Mouse (Mus musculus) kidney, embryonic 16.5 days (tissue): Measurements from ENCODE around the gene Fcna. TPM values are rescaled to one million over a fixed set of nuclear protein-coding genes. Genes with fewer than 3 reads are reported as not detected.

ENCODE experiments used
- ATAC-seq: fragments of 200-750 bp; cut with Nextera tagmentation; 2 replicates; pipeline ENCODE4 v1.8.0; 2017; ENCODE audit warnings: moderate TSS enrichment; ENCODE audit not compliant: low FRiP score, low TSS enrichment
- H3K27ac ChIP-seq: fragments of 300-500 bp; sonication (generic); 2 replicates; pipeline ENCODE4 v1.5.1; 2014; ENCODE audit warnings: low read length
- H3K27me3 ChIP-seq: fragments of 300-500 bp; sonication (generic); 2 replicates; pipeline ENCODE4 v1.6.1; 2014; ENCODE audit warnings: low read length, control low read depth, mixed read lengths; ENCODE audit not compliant: insufficient read depth
- H3K36me3 ChIP-seq: fragments of 300-500 bp; sonication (generic); 2 replicates; pipeline ENCODE4 v1.6.1; 2014; ENCODE audit warnings: low read length, control low read depth, mixed read lengths; ENCODE audit not compliant: insufficient read depth
- H3K4me1 ChIP-seq: fragments of 300-500 bp; sonication (generic); 2 replicates; pipeline ENCODE4 v1.6.1; 2014; ENCODE audit warnings: low read length, control low read depth, mixed read lengths; ENCODE audit not compliant: insufficient read depth
- H3K4me2 ChIP-seq: fragments of 300-500 bp; sonication (generic); replicated peaks from 2 replicates; pipeline ENCODE4 v1.6.1; 2014; ENCODE audit warnings: low read depth, low read length
- H3K4me3 ChIP-seq: fragments of 300-500 bp; sonication (generic); 2 replicates; pipeline ENCODE4 v1.5.1; 2014; ENCODE audit warnings: mild to moderate bottlenecking, low read length
- H3K9ac ChIP-seq: fragments of 300-500 bp; sonication (generic); replicated peaks from 2 replicates; pipeline ENCODE4 v1.6.1; 2014; ENCODE audit warnings: low read length
- H3K9me3 ChIP-seq: fragments of 300-500 bp; sonication (generic); 2 replicates; pipeline ENCODE4 v1.6.1; 2016; ENCODE audit warnings: low read length, control low read depth
- WGBS: fragments of 180-500 bp; shearing (Covaris S2); extraction: QIAGEN DNeasy Blood & Tissue Kit; methylation state at CpG from one replicate; pipeline ENCODE4 v1.1.7; 2014; 5-methylcytosine and 5-hydroxymethylcytosine counted together
- polyA plus RNA-seq: library from polyadenylated mRNA; unstranded; fragments of >200 nt; fragmentation: Nextera tagmentation; extraction: Ambion mirVana; gene quantifications from 2 replicates; pipeline ENCODE4 v1.2.1, GENCODE M21; 2015

Gene Fcna
- polyA plus RNA-seq, 1 experiment from 2014 or later = 3.2 TPM

- H3K4me1 ChIP-seq = no peaks in the 10 kb centered on the region
- no peaks in the 10 kb centered on the region for H3K36me3 ChIP-seq
- H3K27ac ChIP-seq = no peak overlapping the region
- H3K27me3 ChIP-seq = no peaks in the 10 kb centered on the region
- H3K4me2 ChIP-seq = no peak overlapping the region
- no peaks in the 10 kb centered on the region for H3K9me3 ChIP-seq
- no peak overlapping the region for H3K9ac ChIP-seq
- no peak for ATAC-seq
- WGBS = 44% methylated on average over 1 of the region's 1 CpGs
- no peak overlapping the region for H3K4me3 ChIP-seq
Observed at GRCm38 (mm10) chr2:25654502-25654901, 26.7 kb upstream of the Fcna start.

GRCm38 (mm10) chr2:25652902-25653301, 25.1 kb upstream of the Fcna start, which contains the start of gene Lcn8:
TSS of gene Lcn8 (plus strand) at chr2:25653120.
- H3K9ac ChIP-seq = no peak within 1 kb of the TSS
- no peak within 1 kb of the TSS for H3K27ac ChIP-seq
- H3K4me3 ChIP-seq = no peak within 1 kb of the TSS
- ATAC-seq = no peak
- H3K36me3 ChIP-seq = no peaks in the 10 kb centered on the region
- H3K9me3 ChIP-seq = no peaks in the 10 kb centered on the region
- no peaks in the 10 kb centered on the region for H3K27me3 ChIP-seq
- H3K4me1 ChIP-seq = no peaks in the 10 kb centered on the region
- 79% methylated on average over 2 of the region's 2 CpGs for WGBS
- no peak within 1 kb of the TSS for H3K4me2 ChIP-seq

GRCm38 (mm10) chr2:25639890-25640289, 12.1 kb upstream of the Fcna start:
- H3K4me2 ChIP-seq = no peak overlapping the region
- no peaks in the 10 kb centered on the region for H3K9me3 ChIP-seq
- no peak overlapping the region for H3K27ac ChIP-seq
- 24% methylated on average over 6 of the region's 6 CpGs for WGBS
- no peak overlapping the region for H3K4me3 ChIP-seq
- no peaks in the 10 kb centered on the region for H3K4me1 ChIP-seq
- H3K9ac ChIP-seq = no peak overlapping the region
- H3K36me3 ChIP-seq = no peaks in the 10 kb centered on the region
- H3K27me3 ChIP-seq = no peaks in the 10 kb centered on the region
- no peak for ATAC-seq

DNA sequence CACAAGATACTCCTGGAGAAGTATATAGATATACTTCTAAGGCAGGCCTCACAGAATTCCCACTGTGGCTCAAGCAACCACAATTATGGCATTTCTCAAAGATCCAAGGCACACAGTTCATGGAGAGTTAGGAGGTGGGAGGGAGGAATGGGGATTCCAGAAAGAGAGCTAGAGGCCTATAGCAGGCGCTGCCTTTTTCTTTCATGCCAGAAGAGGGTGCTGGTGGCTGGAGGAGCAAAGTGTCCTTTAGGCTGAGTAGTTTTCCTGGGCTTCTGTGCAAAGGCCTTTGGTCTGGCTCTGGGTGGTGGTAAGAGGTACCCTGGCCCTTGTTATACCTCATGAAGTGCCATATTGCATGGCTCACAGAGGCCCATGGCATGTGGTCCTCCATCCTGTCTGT, 6.2 kb upstream of the Fcna start:
- WGBS = 69% methylated on average over 1 of the region's 1 CpGs
- no peak for ATAC-seq
- H3K4me2 ChIP-seq = no peak overlapping the region

DNA sequence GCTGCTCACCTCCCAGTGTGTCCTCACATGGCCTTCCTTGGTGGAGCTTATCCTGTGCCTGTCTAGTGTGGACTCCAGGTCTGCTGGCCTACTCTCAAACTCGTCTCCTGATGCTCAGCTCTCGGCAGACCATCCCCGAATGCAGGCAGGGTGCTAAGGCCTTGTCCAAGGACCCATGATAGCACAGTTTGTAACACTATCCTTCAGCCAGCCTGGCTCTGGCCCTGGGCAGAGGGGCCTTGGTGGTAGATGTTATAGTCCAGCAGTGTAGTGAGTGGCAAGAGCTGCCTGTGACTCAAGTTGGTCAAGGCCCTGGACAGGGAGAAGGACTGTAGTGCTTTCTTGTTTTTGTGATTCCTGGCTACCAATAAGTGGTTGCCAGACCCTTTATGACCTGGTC, 5.8 kb upstream of the Fcna start:
- ATAC-seq = no peak
- H3K9me3 ChIP-seq = no peaks in the 10 kb centered on the region
- no peak overlapping the region for H3K4me2 ChIP-seq
- WGBS = 88% methylated on average over 3 of the region's 3 CpGs
- no peaks in the 10 kb centered on the region for H3K27me3 ChIP-seq
- no peak overlapping the region for H3K4me3 ChIP-seq
- H3K4me1 ChIP-seq = no peaks in the 10 kb centered on the region
- H3K9ac ChIP-seq = no peak overlapping the region
- no peak overlapping the region for H3K27ac ChIP-seq
- no peaks in the 10 kb centered on the region for H3K36me3 ChIP-seq

More for the DNA sequence above, 6.2 kb upstream of the Fcna start:
- H3K4me1 ChIP-seq = no peaks in the 10 kb centered on the region
- H3K9me3 ChIP-seq = no peaks in the 10 kb centered on the region
- no peak overlapping the region for H3K9ac ChIP-seq
- no peaks in the 10 kb centered on the region for H3K27me3 ChIP-seq
- H3K27ac ChIP-seq = no peak overlapping the region
- H3K4me3 ChIP-seq = no peak overlapping the region
- no peaks in the 10 kb centered on the region for H3K36me3 ChIP-seq

DNA sequence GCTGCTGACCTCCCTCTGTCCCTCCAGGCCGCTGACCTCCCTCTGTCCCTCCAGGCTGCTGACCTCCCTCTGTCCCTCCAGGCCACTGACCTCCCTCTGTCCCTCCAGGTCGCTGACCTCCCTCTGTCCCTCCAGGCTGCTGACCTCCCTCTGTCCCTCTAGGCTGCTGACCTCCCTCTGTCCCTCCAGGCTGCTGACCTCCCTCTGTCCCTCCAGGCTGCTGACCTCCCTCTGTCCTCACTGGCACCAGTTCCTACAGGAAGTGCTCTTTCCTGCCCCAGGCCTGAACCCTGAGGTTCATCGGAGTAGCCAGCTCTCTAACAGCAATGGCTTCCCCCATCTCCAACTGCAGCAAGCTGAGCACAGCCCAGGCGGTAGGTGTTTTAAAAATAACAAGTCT, 908 bp upstream of the Fcna start:
- Histone ChIP-seq H3K4me2 (no peak overlapping the region), H3K9me3 (no peaks in the 10 kb centered on the region), H3K27me3 (no peaks in the 10 kb centered on the region), H3K4me1 (no peaks in the 10 kb centered on the region), H3K27ac (no peak overlapping the region), H3K9ac (no peak overlapping the region), H3K4me3 (no peak overlapping the region), H3K36me3 (no peaks in the 10 kb centered on the region)
- ATAC-seq = no peak
- WGBS = 35% methylated on average over 4 of the region's 4 CpGs

DNA sequence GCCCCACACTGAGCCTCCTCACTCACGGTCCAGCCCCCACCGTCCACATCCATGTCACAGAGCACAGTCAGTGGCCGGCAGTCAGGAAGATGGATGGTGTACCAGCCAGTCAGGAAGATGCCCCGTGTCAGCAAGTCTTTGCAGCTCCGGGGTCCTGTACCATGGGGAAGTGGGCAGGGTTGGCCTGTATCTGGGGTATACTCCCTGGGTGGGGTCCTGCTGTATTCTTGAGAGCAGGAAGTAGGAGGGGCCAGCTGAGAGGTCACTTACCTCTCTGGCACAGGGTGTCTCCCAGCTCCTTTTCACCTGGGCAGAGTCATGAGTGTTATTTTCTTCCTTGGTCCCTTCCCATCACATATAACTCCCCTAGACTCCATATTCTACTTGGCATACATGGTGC, 1.8 kb downstream of the Fcna start:
- Histone ChIP-seq H3K4me3 (no peak overlapping the region), H3K27me3 (no peaks in the 10 kb centered on the region), H3K4me2 (no peak overlapping the region), H3K4me1 (no peaks in the 10 kb centered on the region; the same call in 1 of the 2 replicates), H3K27ac (no peak overlapping the region), H3K9me3 (no peaks in the 10 kb centered on the region), H3K36me3 (no peaks in the 10 kb centered on the region), H3K9ac (no peak overlapping the region)
- WGBS = 38% methylated on average over 5 of the region's 5 CpGs
- ATAC-seq = no peak

GRCm38 (mm10) chr2:25621229-25622200, 6.3 kb downstream of the Fcna start, which contains the start of gene Tmem141:
TSS of gene Tmem141 (minus strand) at chr2:25622005.
- H3K27ac ChIP-seq = peak within 1 kb of the TSS; percentile 83
- peaks cover 1% of the 10 kb centered on the region; the same call in 1 of the 2 replicates for H3K4me1 ChIP-seq
- H3K36me3 ChIP-seq = no peaks in the 10 kb centered on the region
- no peaks in the 10 kb centered on the region for H3K9me3 ChIP-seq
- ATAC-seq = peak; percentile 93
- peaks cover 16% of the 10 kb centered on the region for H3K27me3 ChIP-seq
- peak within 1 kb of the TSS; percentile 63 for H3K4me3 ChIP-seq
- 7% methylated on average over 34 of the region's 34 CpGs for WGBS
- H3K4me2 ChIP-seq = peak within 1 kb of the TSS; percentile 83
- H3K9ac ChIP-seq = peak within 1 kb of the TSS; percentile 76

DNA sequence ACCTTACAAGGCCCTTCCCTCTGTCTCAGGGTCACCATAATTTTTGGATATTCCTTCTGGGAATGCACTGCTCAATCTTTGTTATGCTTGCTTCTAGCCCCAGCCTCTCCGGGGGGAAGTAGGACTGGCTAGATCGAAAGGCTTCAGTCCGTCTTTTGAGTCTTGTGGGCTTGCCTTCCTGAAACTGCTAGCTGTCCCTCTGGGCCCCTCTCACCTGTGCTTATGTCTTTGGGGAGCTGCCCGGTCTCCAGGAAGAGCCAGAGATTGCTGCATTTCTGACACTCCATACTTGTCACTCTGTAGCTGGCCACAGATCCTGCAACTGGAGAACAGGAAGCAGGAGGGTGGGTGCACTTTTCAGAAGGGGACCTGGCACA, 7.0 kb downstream of the Fcna start:
- Histone ChIP-seq H3K36me3 (no peaks in the 10 kb centered on the region), H3K4me2 (peak overlapping the region; percentile 83), H3K27ac (peak overlapping the region; percentile 83; the same call in 1 of the 2 replicates), H3K4me3 (no peak overlapping the region; the same call in 1 of the 2 replicates), H3K27me3 (peaks cover 23% of the 10 kb centered on the region), H3K9me3 (no peaks in the 10 kb centered on the region), H3K9ac (peak overlapping the region; percentile 76; the same call in 1 of the 2 replicates), H3K4me1 (peaks cover 8% of the 10 kb centered on the region)
- WGBS = 74% methylated on average over 4 of the region's 4 CpGs
- no peak for ATAC-seq

DNA sequence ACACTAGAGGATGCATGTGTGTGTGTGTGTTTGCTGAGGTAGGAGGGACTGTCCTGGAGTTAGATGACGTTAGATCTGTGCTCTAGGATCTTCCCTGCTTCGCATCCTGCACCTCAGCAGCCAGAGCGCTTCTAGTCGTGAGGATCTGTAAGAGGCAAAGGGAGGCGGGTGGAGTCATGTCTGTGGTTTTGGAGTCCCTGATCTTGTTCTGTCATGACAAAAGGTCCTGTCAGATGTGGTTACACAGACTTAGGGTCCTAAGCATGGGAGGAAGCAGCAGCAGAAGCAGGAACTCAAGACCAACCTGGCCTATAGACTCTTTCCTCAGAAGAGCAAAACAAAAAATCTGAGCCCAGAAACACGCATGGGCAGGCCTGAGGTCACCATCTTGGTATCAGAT, 7.4 kb downstream of the Fcna start:
- WGBS = 62% methylated on average over 6 of the region's 6 CpGs

More for the DNA sequence above, 7.4 kb downstream of the Fcna start:
- Histone ChIP-seq H3K36me3 (no peaks in the 10 kb centered on the region), H3K4me2 (no peak overlapping the region), H3K27ac (no peak overlapping the region), H3K4me1 (peaks cover 12% of the 10 kb centered on the region), H3K4me3 (no peak overlapping the region), H3K27me3 (peaks cover 28% of the 10 kb centered on the region), H3K9me3 (no peaks in the 10 kb centered on the region), H3K9ac (peak overlapping the region; percentile 19)
- no peak for ATAC-seq
